Mouse (Mus musculus): Measurements from ENCODE around the gene Urb2. TPM values are rescaled to one million over a fixed set of nuclear protein-coding genes. Genes with fewer than 3 reads are reported as not detected.

The Urb2 gene
- polyA plus RNA-seq, 1 experiment from 2014 or later, result 6.3 TPM

GRCm38 (mm10) chr8:123982826-123983400 lies 38.4 kb upstream of the Urb2 start, which contains the start of gene Abcb10:
Gene Abcb10 (minus strand): TSS chr8:123983122.
- Histone ChIP-seq H3K4me3 (ENCODE audit: low read depth, low read length) (peak within 1 kb of the TSS; percentile 67), H3K9ac (replicated peaks; ENCODE audit: low read depth, low read length) (peak within 1 kb of the TSS; percentile 84), H3K4me1 (ENCODE audit: control insufficient read depth, insufficient read depth, low read length) (peaks cover 9% of the 10 kb centered on the region), H3K9me3 (ENCODE audit: control insufficient read depth, low read length) (no peaks in the 10 kb centered on the region), H3K36me3 (ENCODE audit: control insufficient read depth, insufficient read depth, low read length) (no peaks in the 10 kb centered on the region), H3K4me2 (ENCODE audit: low read depth, low read length) (peak within 1 kb of the TSS; percentile 93), H3K27me3 (ENCODE audit: control insufficient read depth, insufficient read depth, low read length) (0 out of 2 replicates have a peak, but pooled peaks cover 2% of the 10 kb centered on the region), H3K27ac (ENCODE audit: low read depth, low read length) (peak within 1 kb of the TSS; percentile 77)
- 2% methylated on average over 43 of the region's 56 CpGs for WGBS
- ATAC-seq (ENCODE audit: low read depth), result peak; percentile 91

GRCm38 (mm10) chr8:123988605-123989038 lies 32.7 kb upstream of the Urb2 start:
- WGBS, result 88% methylated on average over 6 of the region's 6 CpGs
- H3K27ac ChIP-seq (ENCODE audit: low read depth, low read length), result no peak overlapping the region
- H3K9ac ChIP-seq (replicated peaks; ENCODE audit: low read depth, low read length), result no peak overlapping the region
- no peaks in the 10 kb centered on the region for H3K27me3 ChIP-seq (ENCODE audit: control insufficient read depth, insufficient read depth, low read length)
- H3K4me2 ChIP-seq (ENCODE audit: low read depth, low read length), result no peak overlapping the region
- ATAC-seq (ENCODE audit: low read depth), result no peak
- H3K9me3 ChIP-seq (ENCODE audit: control insufficient read depth, low read length), result no peaks in the 10 kb centered on the region
- no peak overlapping the region for H3K4me3 ChIP-seq (ENCODE audit: low read depth, low read length)
- H3K36me3 ChIP-seq (ENCODE audit: control insufficient read depth, insufficient read depth, low read length), result no peaks in the 10 kb centered on the region
- H3K4me1 ChIP-seq (ENCODE audit: control insufficient read depth, insufficient read depth, low read length), result no peaks in the 10 kb centered on the region

GRCm38 (mm10) chr8:123989128-123989527 lies 32.2 kb upstream of the Urb2 start:
- Histone ChIP-seq H3K36me3 (ENCODE audit: control insufficient read depth, insufficient read depth, low read length) (no peaks in the 10 kb centered on the region), H3K27me3 (ENCODE audit: control insufficient read depth, insufficient read depth, low read length) (no peaks in the 10 kb centered on the region), H3K4me1 (ENCODE audit: control insufficient read depth, insufficient read depth, low read length) (no peaks in the 10 kb centered on the region), H3K27ac (ENCODE audit: low read depth, low read length) (no peak overlapping the region), H3K4me3 (ENCODE audit: low read depth, low read length) (no peak overlapping the region), H3K9ac (replicated peaks; ENCODE audit: low read depth, low read length) (no peak overlapping the region), H3K9me3 (ENCODE audit: control insufficient read depth, low read length) (no peaks in the 10 kb centered on the region), H3K4me2 (ENCODE audit: low read depth, low read length) (no peak overlapping the region)
- no peak for ATAC-seq (ENCODE audit: low read depth)
- WGBS, result 82% methylated on average over 7 of the region's 7 CpGs

DNA sequence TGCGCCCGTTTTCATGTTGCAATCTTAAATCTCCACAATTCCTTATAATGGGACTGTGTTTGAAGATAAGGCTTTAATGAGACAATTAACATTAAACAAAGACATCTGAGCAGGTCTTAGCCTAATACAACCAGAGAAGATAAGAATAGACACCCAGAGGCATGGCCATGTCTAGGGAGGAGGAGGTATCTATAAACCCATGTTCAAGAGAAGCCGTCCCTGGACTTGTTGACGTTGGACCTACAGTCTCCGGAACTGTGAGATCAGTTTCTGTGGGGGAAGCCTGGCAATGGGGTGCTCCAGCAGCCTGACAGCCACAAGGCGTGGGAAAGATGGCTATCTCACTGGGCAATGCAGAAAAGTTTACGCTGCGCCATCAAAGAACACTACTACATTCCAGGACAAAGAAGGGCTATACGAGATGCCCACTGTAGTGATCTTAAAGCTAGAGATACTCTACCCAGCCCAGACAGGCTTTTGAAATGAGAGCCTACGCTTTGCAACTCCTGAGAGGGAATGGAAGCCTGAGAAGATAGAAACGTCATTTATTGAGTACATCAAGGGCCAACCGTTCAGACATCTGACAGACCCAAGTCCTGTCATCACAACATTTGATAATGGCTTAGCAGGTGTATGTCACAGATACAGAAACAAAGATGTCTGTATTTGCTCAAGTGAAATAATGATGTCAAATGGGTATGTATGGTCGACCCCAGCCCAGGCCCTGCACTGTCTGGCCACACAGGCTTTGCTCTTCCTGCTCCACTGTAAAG lies 30.8 kb upstream of the Urb2 start:
- no peak overlapping the region for H3K9ac ChIP-seq (replicated peaks; ENCODE audit: low read depth, low read length)
- ATAC-seq (ENCODE audit: low read depth), result no peak
- H3K9me3 ChIP-seq (ENCODE audit: control insufficient read depth, low read length), result no peaks in the 10 kb centered on the region
- H3K27me3 ChIP-seq (ENCODE audit: control insufficient read depth, insufficient read depth, low read length), result no peaks in the 10 kb centered on the region
- H3K4me3 ChIP-seq (ENCODE audit: low read depth, low read length), result no peak overlapping the region
- H3K4me1 ChIP-seq (ENCODE audit: control insufficient read depth, insufficient read depth, low read length), result no peaks in the 10 kb centered on the region
- 92% methylated on average over 13 of the region's 13 CpGs for WGBS
- no peak overlapping the region for H3K4me2 ChIP-seq (ENCODE audit: low read depth, low read length)
- 0 out of 2 replicates have a peak, but pooled peaks cover 3% of the 10 kb centered on the region for H3K36me3 ChIP-seq (ENCODE audit: control insufficient read depth, insufficient read depth, low read length)
- H3K27ac ChIP-seq (ENCODE audit: low read depth, low read length), result no peak overlapping the region

GRCm38 (mm10) chr8:123992587-123992986 lies 28.7 kb upstream of the Urb2 start:
- H3K4me3 ChIP-seq (ENCODE audit: low read depth, low read length), result no peak overlapping the region
- no peak overlapping the region for H3K27ac ChIP-seq (ENCODE audit: low read depth, low read length)
- no peak for ATAC-seq (ENCODE audit: low read depth)
- H3K4me1 ChIP-seq (ENCODE audit: control insufficient read depth, insufficient read depth, low read length), result no peaks in the 10 kb centered on the region
- H3K9me3 ChIP-seq (ENCODE audit: control insufficient read depth, low read length), result no peaks in the 10 kb centered on the region
- H3K9ac ChIP-seq (replicated peaks; ENCODE audit: low read depth, low read length), result no peak overlapping the region
- 85% methylated on average over 8 of the region's 8 CpGs for WGBS
- H3K27me3 ChIP-seq (ENCODE audit: control insufficient read depth, insufficient read depth, low read length), result no peaks in the 10 kb centered on the region
- H3K4me2 ChIP-seq (ENCODE audit: low read depth, low read length), result no peak overlapping the region
- H3K36me3 ChIP-seq (ENCODE audit: control insufficient read depth, insufficient read depth, low read length), result peaks cover 11% of the 10 kb centered on the region

- Histone ChIP-seq H3K4me3 (ENCODE audit: low read depth, low read length) (no peak overlapping the region), H3K27ac (ENCODE audit: low read depth, low read length) (no peak overlapping the region), H3K27me3 (ENCODE audit: control insufficient read depth, insufficient read depth, low read length) (no peaks in the 10 kb centered on the region), H3K4me1 (ENCODE audit: control insufficient read depth, insufficient read depth, low read length) (no peaks in the 10 kb centered on the region), H3K36me3 (ENCODE audit: control insufficient read depth, insufficient read depth, low read length) (peaks cover 11% of the 10 kb centered on the region), H3K9ac (replicated peaks; ENCODE audit: low read depth, low read length) (no peak overlapping the region), H3K4me2 (ENCODE audit: low read depth, low read length) (no peak overlapping the region), H3K9me3 (ENCODE audit: control insufficient read depth, low read length) (no peaks in the 10 kb centered on the region)
- ATAC-seq (ENCODE audit: low read depth), result no peak
- 92% methylated on average over 5 of the region's 5 CpGs for WGBS
Observed at GRCm38 (mm10) chr8:123993597-123993996, 27.7 kb upstream of the Urb2 start.

DNA sequence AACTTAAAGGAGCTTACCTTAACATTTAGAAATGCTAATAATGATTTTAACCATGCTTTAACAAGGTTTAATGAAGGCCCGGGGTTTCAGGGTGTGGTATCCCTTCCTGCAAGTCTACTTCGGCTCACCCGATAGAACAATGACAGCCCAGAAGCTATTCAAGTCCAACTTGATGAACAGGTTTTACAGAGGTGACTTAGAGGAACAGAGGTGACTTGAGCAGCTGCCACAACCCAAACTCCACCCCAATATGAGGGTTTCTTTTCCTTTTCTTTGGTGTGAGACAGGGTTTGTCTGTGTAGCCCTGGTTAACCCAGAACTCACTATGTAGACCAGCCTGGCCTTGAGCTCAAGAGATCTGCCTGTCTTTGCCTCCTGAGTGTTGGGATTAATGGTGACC lies 27.3 kb upstream of the Urb2 start:
- Histone ChIP-seq H3K27ac (ENCODE audit: low read depth, low read length) (no peak overlapping the region), H3K4me3 (ENCODE audit: low read depth, low read length) (no peak overlapping the region), H3K36me3 (ENCODE audit: control insufficient read depth, insufficient read depth, low read length) (peaks cover 11% of the 10 kb centered on the region), H3K27me3 (ENCODE audit: control insufficient read depth, insufficient read depth, low read length) (no peaks in the 10 kb centered on the region), H3K9ac (replicated peaks; ENCODE audit: low read depth, low read length) (no peak overlapping the region), H3K4me1 (ENCODE audit: control insufficient read depth, insufficient read depth, low read length) (no peaks in the 10 kb centered on the region), H3K4me2 (ENCODE audit: low read depth, low read length) (no peak overlapping the region), H3K9me3 (ENCODE audit: control insufficient read depth, low read length) (no peaks in the 10 kb centered on the region)
- ATAC-seq (ENCODE audit: low read depth), result no peak
- WGBS, result 97% methylated on average over 3 of the region's 3 CpGs

GRCm38 (mm10) chr8:123999568-123999967 lies 21.7 kb upstream of the Urb2 start:
- Histone ChIP-seq H3K27ac (ENCODE audit: low read depth, low read length) (no peak overlapping the region), H3K4me2 (ENCODE audit: low read depth, low read length) (no peak overlapping the region), H3K4me1 (ENCODE audit: control insufficient read depth, insufficient read depth, low read length) (no peaks in the 10 kb centered on the region), H3K36me3 (ENCODE audit: control insufficient read depth, insufficient read depth, low read length) (peaks cover 33% of the 10 kb centered on the region), H3K9ac (replicated peaks; ENCODE audit: low read depth, low read length) (no peak overlapping the region), H3K9me3 (ENCODE audit: control insufficient read depth, low read length) (no peaks in the 10 kb centered on the region), H3K27me3 (ENCODE audit: control insufficient read depth, insufficient read depth, low read length) (no peaks in the 10 kb centered on the region), H3K4me3 (ENCODE audit: low read depth, low read length) (no peak overlapping the region)
- 68% methylated on average over 2 of the region's 2 CpGs for WGBS
- no peak for ATAC-seq (ENCODE audit: low read depth)

GRCm38 (mm10) chr8:124002546-124003108 lies 18.7 kb upstream of the Urb2 start:
- Histone ChIP-seq H3K4me1 (ENCODE audit: control insufficient read depth, insufficient read depth, low read length) (no peaks in the 10 kb centered on the region), H3K4me3 (ENCODE audit: low read depth, low read length) (no peak overlapping the region), H3K9ac (replicated peaks; ENCODE audit: low read depth, low read length) (no peak overlapping the region), H3K4me2 (ENCODE audit: low read depth, low read length) (no peak overlapping the region), H3K36me3 (ENCODE audit: control insufficient read depth, insufficient read depth, low read length) (peaks cover 39% of the 10 kb centered on the region), H3K27me3 (ENCODE audit: control insufficient read depth, insufficient read depth, low read length) (no peaks in the 10 kb centered on the region), H3K9me3 (ENCODE audit: control insufficient read depth, low read length) (no peaks in the 10 kb centered on the region), H3K27ac (ENCODE audit: low read depth, low read length) (no peak overlapping the region)
- ATAC-seq (ENCODE audit: low read depth), result no peak
- WGBS, result 96% methylated on average over 10 of the region's 10 CpGs
